Mouse (Mus musculus) thymus, adult 2 months (tissue): ENCODE measurements around the gene 6430628N08Rik. TPM values are rescaled to one million over a fixed set of nuclear protein-coding genes. Genes with fewer than 3 reads are reported as not detected.

Experiments
- DNase-seq: peaks from one replicate; pipeline ENCODE4 v3.0.0; 2021
- H3K27ac ChIP-seq: fragments of 200-500 bp; 2 replicates; pipeline ENCODE4 v1.5.1; 2012; ENCODE audit warnings: low read length, control low read depth; ENCODE audit not compliant: control insufficient read depth, insufficient read depth
- H3K27me3 ChIP-seq: fragments of 200-500 bp; 2 replicates; pipeline ENCODE4 v1.6.1; 2012; ENCODE audit warnings: mild to moderate bottlenecking, low read length, moderate library complexity, mixed read lengths; ENCODE audit not compliant: control insufficient read depth, insufficient read depth
- H3K36me3 ChIP-seq: fragments of 200-500 bp; 2 replicates; pipeline ENCODE4 v1.6.1; 2012; ENCODE audit warnings: mild to moderate bottlenecking, low read length, moderate library complexity; ENCODE audit not compliant: control insufficient read depth, insufficient read depth
- H3K4me1 ChIP-seq: fragments of 200-500 bp; replicated peaks from 2 replicates; pipeline ENCODE4 v1.6.1; 2012; ENCODE audit warnings: low read length; ENCODE audit not compliant: control insufficient read depth, insufficient read depth
- H3K4me3 ChIP-seq: fragments of 200-500 bp; 2 replicates; pipeline ENCODE4 v1.5.1; 2012; ENCODE audit warnings: mild to moderate bottlenecking, low read length, control low read depth, moderate library complexity; ENCODE audit not compliant: control insufficient read depth, insufficient read depth
- CTCF ChIP-seq: fragments of 200-500 bp; IDR thresholded peaks from 2 replicates; pipeline ENCODE4 v1.5.1; 2012; ENCODE audit warnings: mild to moderate bottlenecking, control low read depth, low read length, moderate library complexity, borderline replicate concordance; ENCODE audit not compliant: control insufficient read depth, poor library complexity, insufficient read depth; ENCODE audit errors: extremely low read depth
- POLR2A ChIP-seq: fragments of 200-500 bp; IDR thresholded peaks from 2 replicates; pipeline ENCODE4 v1.6.1; 2012; ENCODE audit warnings: mild to moderate bottlenecking, low read length, control low read depth, moderate library complexity; ENCODE audit not compliant: control insufficient read depth, poor library complexity, insufficient read depth; ENCODE audit errors: extremely low read depth
- WGBS: fragments of 180-500 bp; shearing (Covaris S2); methylation state at CpG from one replicate; pipeline ENCODE4 v1.1.7; 2018; 5-methylcytosine and 5-hydroxymethylcytosine counted together
- polyA plus RNA-seq: library from polyadenylated mRNA; depleted of rRNA; stranded (reverse); fragments of >200 nt; gene quantifications from 2 replicates; pipeline ENCODE4 v1.2.3, GENCODE M21; 2012

Gene 6430628N08Rik
- polyA plus RNA-seq, 1 experiment, result not detected

- Histone ChIP-seq H3K4me1 (no peaks in the 10 kb centered on the region; the same call in 1 of the 2 replicates), H3K27ac (no peak overlapping the region), H3K36me3 (peaks cover 15% of the 10 kb centered on the region), H3K27me3 (no peaks in the 10 kb centered on the region), H3K4me3 (no peak overlapping the region)
- no peak for DNase-seq
- TF ChIP-seq POLR2A (no peak), CTCF (no peak)
- 54% methylated on average over 9 of the region's 9 CpGs for WGBS
These were observed 33.1 kb upstream of the 6430628N08Rik start for GRCm38 (mm10) chr4:115857293-115857883.

- peaks cover 27% of the 10 kb centered on the region for H3K36me3 ChIP-seq
- TF ChIP-seq POLR2A, result no peak
- TF ChIP-seq CTCF, result no peak
- WGBS, result 94% methylated on average over 7 of the region's 7 CpGs
- H3K27me3 ChIP-seq, result no peaks in the 10 kb centered on the region
- DNase-seq, result no peak
- H3K4me3 ChIP-seq, result no peak overlapping the region
- H3K27ac ChIP-seq, result no peak overlapping the region
- no peaks in the 10 kb centered on the region for H3K4me1 ChIP-seq
These were observed 27.1 kb upstream of the 6430628N08Rik start for GRCm38 (mm10) chr4:115863352-115863751.

DNA sequence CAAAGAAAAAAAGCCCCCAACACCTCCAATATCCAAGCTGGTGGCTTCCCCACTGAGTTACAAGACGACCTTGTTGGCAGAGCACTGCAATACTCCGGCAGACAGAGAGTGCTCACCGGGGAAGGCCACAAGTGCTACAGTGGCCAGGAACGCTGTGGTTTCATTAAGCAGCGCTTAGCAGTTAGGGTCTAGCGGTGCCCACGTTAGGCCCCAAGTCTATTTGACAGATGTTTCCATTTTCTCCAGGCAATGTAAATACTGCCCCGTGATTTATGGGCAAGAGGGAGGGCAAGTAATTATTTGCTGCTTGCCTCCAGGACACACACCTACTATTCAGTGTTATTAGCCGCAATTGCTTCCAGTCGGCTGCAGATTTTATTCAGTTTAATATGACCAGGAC is 26.6 kb upstream of the 6430628N08Rik start:
- DNase-seq, result no peak
- H3K4me3 ChIP-seq, result no peak overlapping the region
- no peaks in the 10 kb centered on the region for H3K4me1 ChIP-seq
- 95% methylated on average over 10 of the region's 10 CpGs for WGBS
- no peaks in the 10 kb centered on the region for H3K27me3 ChIP-seq
- TF ChIP-seq CTCF, result no peak
- TF ChIP-seq POLR2A, result no peak
- H3K27ac ChIP-seq, result no peak overlapping the region
- H3K36me3 ChIP-seq, result peaks cover 33% of the 10 kb centered on the region

GRCm38 (mm10) chr4:115869512-115870210 is 20.8 kb upstream of the 6430628N08Rik start:
- 93% methylated on average over 16 of the region's 16 CpGs for WGBS
- H3K4me3 ChIP-seq, result no peak overlapping the region
- H3K27ac ChIP-seq, result no peak overlapping the region
- TF ChIP-seq POLR2A (no peak), CTCF (no peak)
- DNase-seq, result no peak
- H3K36me3 ChIP-seq, result peaks cover 43% of the 10 kb centered on the region
- H3K4me1 ChIP-seq, result no peaks in the 10 kb centered on the region
- H3K27me3 ChIP-seq, result no peaks in the 10 kb centered on the region

- no peak overlapping the region for H3K27ac ChIP-seq
- no peak for DNase-seq
- H3K4me3 ChIP-seq, result no peak overlapping the region
- H3K4me1 ChIP-seq, result no peaks in the 10 kb centered on the region
- H3K27me3 ChIP-seq, result no peaks in the 10 kb centered on the region
- WGBS, result 96% methylated on average over 3 of the region's 3 CpGs
- TF ChIP-seq CTCF, result no peak
- no peak for TF ChIP-seq POLR2A
- H3K36me3 ChIP-seq, result peaks cover 35% of the 10 kb centered on the region
These were observed 17.2 kb upstream of the 6430628N08Rik start for GRCm38 (mm10) chr4:115873231-115873630.

- Histone ChIP-seq H3K4me1 (no peaks in the 10 kb centered on the region), H3K27ac (no peak overlapping the region), H3K4me3 (no peak overlapping the region), H3K36me3 (peaks cover 16% of the 10 kb centered on the region), H3K27me3 (no peaks in the 10 kb centered on the region)
- DNase-seq, result no peak
- WGBS, result 87% methylated on average over 11 of the region's 11 CpGs
- TF ChIP-seq POLR2A (no peak), CTCF (no peak)
These were observed 12.2 kb upstream of the 6430628N08Rik start for GRCm38 (mm10) chr4:115878216-115878678.
